Mouse (Mus musculus) embryonic facial prominence, embryonic 10.5 days (tissue): ENCODE results near the gene Cerk. TPM values are rescaled to one million over a fixed set of nuclear protein-coding genes. Genes with fewer than 3 reads are reported as not detected.
"Not testable (repeated sequence)": the region's sequence is repeated elsewhere in the genome, so short reads cannot be mapped to it uniquely, and the experiment has no call there.

Source experiments
- DNase-seq: peaks from one replicate; pipeline ENCODE4 v3.0.0-alpha.2; 2017; ENCODE audit warnings: low spot score
- H3K27ac ChIP-seq: fragments of 300-500 bp; sonication (generic); replicated peaks from 2 replicates; pipeline ENCODE4 v1.5.1; 2016; ENCODE audit warnings: mild to moderate bottlenecking
- H3K27me3 ChIP-seq: fragments of 300-500 bp; sonication (generic); replicated peaks from 2 replicates; pipeline ENCODE4 v1.6.1; 2016; ENCODE audit warnings: low read depth, mild to moderate bottlenecking; ENCODE audit not compliant: poor library complexity, severe bottlenecking
- H3K36me3 ChIP-seq: fragments of 300-500 bp; sonication (generic); replicated peaks from 2 replicates; pipeline ENCODE4 v1.6.1; 2016; ENCODE audit warnings: mild to moderate bottlenecking, moderate library complexity
- H3K4me1 ChIP-seq: fragments of 300-500 bp; sonication (generic); 2 replicates; pipeline ENCODE4 v1.6.1; 2016
- H3K4me3 ChIP-seq: fragments of 300-500 bp; sonication (generic); 2 replicates; pipeline ENCODE4 v1.5.1; 2016; ENCODE audit warnings: mild to moderate bottlenecking, moderate library complexity
- H3K9me3 ChIP-seq: fragments of 300-500 bp; sonication (generic); 2 replicates; pipeline ENCODE4 v1.6.1; 2016; ENCODE audit warnings: mild to moderate bottlenecking
- WGBS: fragments of 180-500 bp; shearing (Covaris S2); methylation state at CpG from one replicate; pipeline ENCODE4 v1.1.7; 2016; 5-methylcytosine and 5-hydroxymethylcytosine counted together
- polyA plus RNA-seq: library from polyadenylated mRNA; unstranded; fragments of >200 nt; fragmentation: Nextera tagmentation; extraction: Ambion mirVana; gene quantifications from 2 replicates; pipeline ENCODE4 v1.2.1, GENCODE M21; 2016

The Cerk gene
- polyA plus RNA-seq, 1 experiment from 2014 or later = 13.1 TPM

DNA sequence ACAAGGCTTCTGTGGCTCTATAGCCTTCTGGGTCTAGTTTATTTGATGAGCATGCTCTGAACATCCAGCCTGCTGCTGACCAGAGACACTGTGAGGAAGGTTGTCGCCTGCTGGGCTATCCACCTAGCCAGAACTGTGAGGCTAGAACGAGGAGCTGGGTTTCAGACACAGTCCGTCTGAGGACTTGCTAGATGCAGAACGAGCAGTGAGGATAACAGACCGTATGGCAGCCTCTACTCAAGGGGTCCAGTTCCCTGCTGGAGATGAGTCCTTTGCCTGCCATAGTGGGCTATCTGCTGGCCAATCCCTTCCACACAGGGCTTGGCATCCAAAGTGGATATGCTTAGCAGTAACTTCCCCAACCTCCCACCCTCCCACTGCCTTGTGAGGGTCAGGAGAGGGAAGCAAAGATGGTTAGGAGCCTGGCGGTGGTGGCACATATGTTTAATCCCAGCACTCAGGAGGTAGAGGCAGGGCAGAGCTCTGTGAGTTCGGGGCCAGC, 17.4 kb upstream of the Cerk start:
- no peak overlapping the region for H3K4me3 ChIP-seq
- no peaks in the 10 kb centered on the region for H3K9me3 ChIP-seq
- DNase-seq = no peak
- H3K36me3 ChIP-seq = no peaks in the 10 kb centered on the region
- H3K4me1 ChIP-seq = peaks cover 23% of the 10 kb centered on the region
- no peaks in the 10 kb centered on the region for H3K27me3 ChIP-seq
- H3K27ac ChIP-seq = peak overlapping the region; percentile 57; the same call in 1 of the 2 replicates
- 80% methylated on average over 7 of the region's 7 CpGs for WGBS

DNA sequence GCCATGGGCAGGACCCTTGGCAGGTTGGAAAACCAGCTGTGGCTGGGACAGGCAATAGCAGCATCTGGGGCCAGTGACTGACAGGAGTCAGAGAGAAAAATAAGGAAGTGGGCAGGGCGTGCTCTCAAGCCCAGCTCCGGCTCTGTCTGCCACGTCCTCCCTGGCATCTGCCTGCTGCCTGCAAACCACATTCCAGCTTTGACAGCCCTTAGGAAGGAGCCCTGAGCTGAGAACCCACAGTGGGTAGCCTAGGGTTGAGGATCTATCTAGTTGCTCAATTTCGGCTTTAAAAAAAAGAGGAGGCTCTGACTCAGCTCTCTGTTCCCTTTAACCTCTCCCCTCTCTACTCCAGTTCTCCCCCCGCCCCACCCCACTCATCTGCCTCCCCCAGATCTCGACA, 16.7 kb upstream of the Cerk start:
- Histone ChIP-seq H3K27me3 (no peaks in the 10 kb centered on the region), H3K9me3 (no peaks in the 10 kb centered on the region), H3K36me3 (no peaks in the 10 kb centered on the region), H3K27ac (peak overlapping the region; percentile 27; the same call in 1 of the 2 replicates), H3K4me3 (no peak overlapping the region), H3K4me1 (peaks cover 23% of the 10 kb centered on the region)
- DNase-seq = no peak
- WGBS = 48% methylated on average over 6 of the region's 6 CpGs

DNA sequence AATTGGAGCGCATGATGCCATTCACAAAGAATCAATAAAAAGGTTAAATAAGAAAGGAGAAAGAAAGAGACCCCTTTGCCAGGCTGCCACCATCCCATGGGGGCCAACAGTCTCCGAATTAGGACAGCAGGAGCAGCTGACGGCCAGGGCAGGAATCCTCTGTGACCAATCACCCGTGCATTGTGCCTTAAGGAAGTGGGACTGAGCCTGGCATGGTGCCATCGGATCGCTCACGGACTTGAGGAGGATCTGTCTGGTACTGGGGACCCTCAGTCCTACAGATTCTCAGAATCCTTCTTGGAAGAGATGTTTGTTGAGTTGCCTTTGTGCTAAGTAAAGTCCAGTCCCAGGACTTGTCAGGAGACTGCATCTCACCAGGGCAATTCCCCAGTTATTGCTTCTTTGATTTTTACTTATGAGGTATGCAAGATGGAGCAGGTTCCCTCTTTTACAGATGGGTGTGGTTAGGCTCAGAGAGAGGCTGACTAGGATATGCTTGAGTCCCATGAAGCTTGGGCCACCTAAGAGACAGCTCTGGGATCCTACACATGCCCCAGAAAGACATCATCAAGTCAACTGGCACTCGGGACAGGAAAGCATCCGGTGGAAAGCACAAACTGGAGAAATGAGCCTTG, 15.9 kb upstream of the Cerk start:
- Histone ChIP-seq H3K36me3 (no peaks in the 10 kb centered on the region), H3K4me1 (peaks cover 23% of the 10 kb centered on the region), H3K27me3 (no peaks in the 10 kb centered on the region), H3K4me3 (no peak overlapping the region), H3K27ac (no peak overlapping the region), H3K9me3 (no peaks in the 10 kb centered on the region)
- WGBS = 73% methylated on average over 9 of the region's 9 CpGs
- DNase-seq = no peak

DNA sequence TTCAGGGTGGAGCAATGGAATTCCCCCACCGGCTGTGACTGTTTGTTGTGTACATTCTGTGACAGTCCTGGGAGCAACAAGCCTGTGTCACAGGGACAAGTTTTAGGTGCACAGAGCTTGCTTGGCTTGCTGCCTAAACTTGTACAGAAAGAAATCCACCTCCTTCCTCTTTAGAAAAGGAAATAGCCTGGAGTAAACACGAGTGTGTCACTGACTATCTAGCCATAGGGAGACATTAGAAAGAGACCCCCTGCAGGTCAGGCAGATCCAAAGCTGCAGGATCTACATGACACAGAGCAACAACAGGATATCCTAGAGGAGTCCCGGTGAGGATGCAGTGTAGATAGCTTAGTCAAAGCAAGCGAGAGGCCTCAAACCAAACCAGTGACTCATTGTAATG, 15.2 kb upstream of the Cerk start:
- Histone ChIP-seq H3K27ac (no peak overlapping the region), H3K36me3 (no peaks in the 10 kb centered on the region), H3K9me3 (no peaks in the 10 kb centered on the region), H3K27me3 (no peaks in the 10 kb centered on the region), H3K4me1 (peaks cover 23% of the 10 kb centered on the region), H3K4me3 (no peak overlapping the region)
- 50% methylated on average over 4 of the region's 4 CpGs for WGBS
- DNase-seq = no peak

DNA sequence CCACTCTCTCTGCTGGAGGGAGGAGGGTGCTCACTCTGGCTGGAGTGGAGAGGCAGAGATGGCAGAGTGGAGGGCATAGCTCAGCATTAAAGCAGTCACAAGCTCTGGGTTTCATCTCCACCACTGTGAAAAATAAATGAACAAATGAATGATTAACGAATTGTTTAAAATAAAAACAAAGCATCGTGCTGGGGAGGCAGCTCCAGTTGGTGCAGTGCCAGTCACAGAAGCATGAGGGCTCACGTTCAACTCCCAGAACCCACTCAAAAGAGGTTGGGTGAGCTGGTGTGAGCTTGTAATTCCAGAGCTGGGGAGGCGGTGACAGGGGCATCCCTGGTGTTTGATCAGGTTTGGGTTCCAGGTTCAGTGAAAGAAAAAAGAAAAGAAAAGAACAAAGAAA, 14.2 kb upstream of the Cerk start:
- Histone ChIP-seq H3K36me3 (no peaks in the 10 kb centered on the region), H3K4me1 (peaks cover 23% of the 10 kb centered on the region), H3K4me3 (no peak overlapping the region), H3K9me3 (no peaks in the 10 kb centered on the region), H3K27ac (no peak overlapping the region), H3K27me3 (no peaks in the 10 kb centered on the region)
- no peak for DNase-seq
- WGBS = 59% methylated on average over 4 of the region's 4 CpGs

DNA sequence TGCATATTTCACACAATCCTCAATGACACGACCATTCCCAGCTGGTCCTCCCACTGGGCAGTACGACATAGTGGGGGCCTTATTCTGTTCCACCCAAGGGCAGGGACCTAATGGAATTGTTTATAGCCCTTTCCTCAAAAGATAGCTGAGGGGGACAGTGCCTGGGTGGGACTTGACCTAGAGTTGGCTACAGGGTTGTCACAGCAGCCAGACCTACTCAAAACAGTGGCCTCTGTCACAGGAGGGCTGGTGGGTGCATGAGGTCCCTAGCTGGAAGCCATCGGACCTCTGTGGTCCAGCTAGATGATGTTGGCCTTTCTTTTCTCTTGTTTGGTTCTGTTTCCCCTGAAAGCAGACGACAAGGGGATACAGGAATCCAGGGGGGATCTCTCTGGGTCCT, 13.5 kb upstream of the Cerk start:
- no peak for DNase-seq
- Histone ChIP-seq H3K27ac (no peak overlapping the region), H3K27me3 (no peaks in the 10 kb centered on the region), H3K4me3 (no peak overlapping the region), H3K36me3 (no peaks in the 10 kb centered on the region), H3K4me1 (peaks cover 21% of the 10 kb centered on the region), H3K9me3 (peaks cover 2% of the 10 kb centered on the region; the same call in 1 of the 2 replicates)
- WGBS = 78% methylated on average over 4 of the region's 4 CpGs

DNA sequence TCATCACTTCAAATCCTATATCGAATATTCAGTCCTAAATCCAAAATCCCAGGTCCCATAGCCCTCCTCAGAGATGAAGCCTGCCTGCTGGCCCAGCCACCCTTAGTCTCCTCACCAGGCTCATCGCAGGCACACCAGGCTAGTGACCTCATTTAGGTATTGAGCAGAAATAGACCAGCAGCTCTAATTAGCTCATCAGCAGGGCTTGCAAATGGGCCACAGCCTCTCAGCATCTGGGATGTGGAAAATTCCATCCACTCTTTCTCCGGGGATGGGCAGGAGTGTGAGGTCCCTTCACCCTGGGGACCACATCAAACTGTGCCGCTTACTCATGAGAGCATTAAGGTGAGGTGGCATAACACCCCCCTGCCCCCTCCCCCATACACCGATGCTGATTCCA, 13.1 kb upstream of the Cerk start:
- 83% methylated on average over 5 of the region's 5 CpGs for WGBS

DNA sequence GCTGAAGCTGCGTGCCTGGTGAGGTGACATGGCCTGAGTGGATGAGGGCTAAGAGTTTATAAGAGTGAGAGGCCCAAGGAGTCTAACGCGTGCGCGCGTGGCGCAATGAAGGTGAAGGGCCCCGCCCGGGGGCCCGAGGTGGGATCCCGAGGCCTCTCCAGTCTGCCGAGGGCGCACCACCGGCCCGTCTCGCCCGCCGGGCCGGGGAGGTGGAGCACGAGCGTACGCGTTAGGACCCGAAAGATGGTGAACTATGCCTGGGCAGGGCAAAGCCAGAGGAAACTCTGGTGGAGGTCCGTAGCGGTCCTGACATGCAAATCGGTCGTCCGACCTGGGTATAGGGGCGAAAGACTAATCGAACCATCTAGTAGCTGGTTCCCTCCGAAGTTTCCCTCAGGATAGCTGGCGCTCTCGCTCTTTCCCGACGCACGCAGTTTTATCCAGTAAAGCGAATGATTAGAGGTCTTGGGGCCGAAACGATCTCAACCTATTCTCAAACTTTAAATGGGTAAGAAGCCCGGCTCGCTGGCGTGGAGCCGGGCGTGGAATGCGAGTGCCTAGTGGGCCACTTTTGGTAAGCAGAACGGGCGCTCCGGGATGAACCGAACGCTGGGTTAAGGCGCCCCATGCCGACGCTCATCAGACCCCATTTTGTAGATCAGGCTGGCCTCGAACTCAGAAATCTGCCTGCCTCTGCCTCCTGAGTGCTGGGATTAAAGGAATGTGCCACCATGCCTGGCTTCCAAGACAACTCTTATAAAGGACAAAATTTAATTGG, 8.9 kb upstream of the Cerk start:
- H3K4me1 ChIP-seq, H3K36me3 ChIP-seq, H3K27me3 ChIP-seq, H3K4me3 ChIP-seq, H3K27ac ChIP-seq, H3K9me3 ChIP-seq: not testable (repeated sequence)
- DNase-seq = peak; percentile 30
- 75% methylated on average over 55 of the region's 55 CpGs for WGBS

More for the DNA sequence above, 13.1 kb upstream of the Cerk start:
- no peaks in the 10 kb centered on the region for H3K36me3 ChIP-seq
- H3K4me3 ChIP-seq = no peak overlapping the region
- H3K27ac ChIP-seq = no peak overlapping the region
- peaks cover 2% of the 10 kb centered on the region; the same call in 1 of the 2 replicates for H3K9me3 ChIP-seq
- peaks cover 17% of the 10 kb centered on the region for H3K4me1 ChIP-seq
- H3K27me3 ChIP-seq = no peaks in the 10 kb centered on the region
- no peak for DNase-seq

DNA sequence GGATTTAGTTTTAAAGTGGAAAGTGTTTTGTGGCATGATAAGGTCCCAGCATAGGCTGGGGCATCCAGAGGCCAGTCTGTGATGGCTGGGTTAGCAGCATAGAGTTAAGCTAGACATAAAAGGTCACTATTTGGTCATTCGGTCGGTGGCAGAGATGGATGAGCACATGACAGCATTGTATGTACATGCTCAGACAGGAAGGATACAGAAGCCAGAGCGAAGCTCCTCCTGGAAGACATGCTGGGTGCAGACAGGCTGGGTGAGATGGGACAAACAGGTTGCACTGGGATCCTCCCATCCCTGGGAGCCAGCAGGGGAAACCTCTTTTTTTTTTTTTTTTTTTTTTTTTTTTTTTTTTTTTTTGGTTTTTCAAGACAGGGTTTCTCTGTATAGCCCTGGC, 6.0 kb upstream of the Cerk start:
- H3K4me1 ChIP-seq = peaks cover 17% of the 10 kb centered on the region
- H3K27ac ChIP-seq = no peak overlapping the region
- H3K4me3 ChIP-seq = no peak overlapping the region
- H3K27me3 ChIP-seq = peaks cover under 1% of the 10 kb centered on the region; the same call in 1 of the 2 replicates
- WGBS = 84% methylated on average over 3 of the region's 3 CpGs
- no peaks in the 10 kb centered on the region for H3K36me3 ChIP-seq
- H3K9me3 ChIP-seq = peaks cover 2% of the 10 kb centered on the region; the same call in 1 of the 2 replicates
- no peak for DNase-seq

DNA sequence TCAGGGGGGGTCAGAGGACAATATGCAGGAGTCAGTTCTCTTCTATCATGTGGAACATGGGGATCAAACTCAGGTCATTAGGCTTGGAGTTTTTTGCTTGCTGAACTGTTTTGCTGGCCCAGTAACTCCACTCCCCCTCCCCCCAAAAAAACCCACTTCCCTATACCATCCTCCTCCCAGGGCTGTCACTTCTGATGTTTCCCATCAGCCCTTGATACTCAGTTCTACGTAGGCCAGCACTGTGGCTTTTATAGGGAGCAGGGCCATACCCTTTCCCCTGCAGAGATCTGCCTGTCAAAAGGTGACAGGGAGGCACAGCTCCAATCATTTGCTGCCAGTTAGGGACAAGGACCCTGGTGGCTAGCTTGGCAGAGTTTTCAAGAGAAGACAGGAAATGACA, 5.6 kb upstream of the Cerk start:
- H3K4me3 ChIP-seq = no peak overlapping the region
- H3K27me3 ChIP-seq = peaks cover 5% of the 10 kb centered on the region
- WGBS = 54% methylated on average over 1 of the region's 1 CpGs
- no peak overlapping the region for H3K27ac ChIP-seq
- DNase-seq = no peak
- H3K36me3 ChIP-seq = no peaks in the 10 kb centered on the region
- H3K9me3 ChIP-seq = peaks cover 2% of the 10 kb centered on the region; the same call in 1 of the 2 replicates
- H3K4me1 ChIP-seq = peaks cover 21% of the 10 kb centered on the region

DNA sequence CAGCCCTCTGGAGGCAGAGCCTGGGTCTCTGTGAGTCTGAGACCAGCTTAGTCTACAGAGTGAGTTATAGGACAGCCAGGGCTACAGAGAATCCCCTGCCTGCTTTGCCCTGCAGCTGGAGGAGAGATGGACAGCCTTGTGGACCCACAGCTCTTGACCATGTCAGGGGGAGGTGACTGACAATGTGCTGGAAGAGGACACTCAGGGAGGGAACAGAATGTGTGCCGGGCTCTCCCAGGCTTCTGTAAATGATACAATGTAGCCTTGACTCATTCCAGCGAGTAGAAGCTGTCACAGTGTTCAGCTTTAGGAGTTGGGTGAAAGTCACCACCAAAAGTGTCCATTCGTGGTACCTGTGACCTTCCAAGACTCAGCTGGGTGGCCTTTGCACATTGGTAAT, 4.4 kb upstream of the Cerk start:
- Histone ChIP-seq H3K4me1 (peaks cover 33% of the 10 kb centered on the region), H3K36me3 (no peaks in the 10 kb centered on the region), H3K9me3 (peaks cover 2% of the 10 kb centered on the region; the same call in 1 of the 2 replicates), H3K27ac (no peak overlapping the region), H3K27me3 (peaks cover 10% of the 10 kb centered on the region), H3K4me3 (no peak overlapping the region)
- no peak for DNase-seq
- 80% methylated on average over 3 of the region's 3 CpGs for WGBS

DNA sequence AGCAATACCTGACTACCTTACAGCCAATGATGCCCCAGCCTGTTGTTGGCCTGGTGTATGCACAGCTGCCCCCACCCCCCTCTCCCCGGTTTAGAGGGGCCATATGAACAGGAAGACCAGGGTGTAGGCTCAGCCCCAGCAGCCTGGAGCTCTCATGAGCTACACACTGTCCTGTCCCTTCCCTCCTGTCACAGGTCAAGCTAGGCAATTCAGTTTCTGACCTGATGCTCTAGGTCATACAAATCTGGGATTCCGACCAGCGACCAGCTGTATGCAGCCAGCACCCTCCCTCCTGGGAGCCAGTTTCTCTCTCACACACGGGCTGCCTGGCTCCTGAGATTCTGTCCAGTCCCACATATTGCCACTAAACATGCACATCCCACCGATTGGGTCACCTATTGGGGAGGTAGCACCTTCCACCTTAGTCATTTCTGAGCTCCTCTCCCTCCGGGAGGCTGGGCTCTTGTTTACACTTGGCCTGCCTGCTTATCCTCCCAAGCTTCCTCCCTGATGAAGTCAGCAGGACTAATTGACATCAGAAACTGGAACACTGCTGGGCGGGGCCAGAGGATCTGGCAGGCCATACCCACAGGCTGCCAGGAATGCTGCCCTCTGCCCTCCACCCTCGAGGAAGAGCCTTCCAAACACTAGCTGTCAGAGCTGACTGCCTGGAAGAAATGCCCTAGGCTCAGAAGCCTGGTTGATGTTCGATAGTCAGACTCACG, 3.0 kb upstream of the Cerk start:
- H3K4me1 ChIP-seq = peaks cover 47% of the 10 kb centered on the region
- no peaks in the 10 kb centered on the region for H3K9me3 ChIP-seq
- no peak for DNase-seq
- no peaks in the 10 kb centered on the region for H3K36me3 ChIP-seq
- WGBS = 34% methylated on average over 10 of the region's 10 CpGs
- H3K4me3 ChIP-seq = no peak overlapping the region
- H3K27ac ChIP-seq = peak overlapping the region; percentile 48; the same call in 1 of the 2 replicates
- peaks cover 16% of the 10 kb centered on the region for H3K27me3 ChIP-seq
